Mouse (Mus musculus) heart, adult 2 months (tissue): ENCODE measurements around the gene Slc17a1. TPM values are rescaled to one million over a fixed set of nuclear protein-coding genes. Genes with fewer than 3 reads are reported as not detected.

Source experiments
- DNase-seq, 2 experiments: peaks; one replicate each; pipeline ENCODE4 v3.0.0; 2021
- H3K27ac ChIP-seq: fragments of 200-600 bp; 2 replicates; pipeline ENCODE4 v1.8.1; 2022
- H3K27me3 ChIP-seq: fragments of 200-500 bp; 2 replicates; pipeline ENCODE4 v1.6.1; 2012; ENCODE audit warnings: mild to moderate bottlenecking, low read length, inconsistent platforms, mixed read lengths; ENCODE audit not compliant: control insufficient read depth, insufficient read depth
- H3K36me3 ChIP-seq: fragments of 200-500 bp; 2 replicates; pipeline ENCODE4 v1.6.1; 2012; ENCODE audit warnings: low read length, inconsistent platforms; ENCODE audit not compliant: control insufficient read depth, insufficient read depth
- H3K4me1 ChIP-seq: fragments of 200-500 bp; 2 replicates; pipeline ENCODE4 v1.6.1; 2011; ENCODE audit warnings: low read length; ENCODE audit not compliant: control insufficient read depth, insufficient read depth
- H3K4me3 ChIP-seq: fragments of 200-600 bp; 2 replicates; pipeline ENCODE4 v1.8.1; 2022
- H3K79me2 ChIP-seq: fragments of 200-500 bp; replicated peaks from 2 replicates; pipeline ENCODE4 v1.6.1; 2012; ENCODE audit warnings: mild to moderate bottlenecking, inconsistent platforms, low read length, moderate library complexity, mixed read lengths; ENCODE audit not compliant: control insufficient read depth, insufficient read depth
- H3K9ac ChIP-seq: fragments of 200-500 bp; 2 replicates; pipeline ENCODE4 v1.6.1; 2012; ENCODE audit warnings: low read depth, mild to moderate bottlenecking, control low read depth, inconsistent platforms, low read length, mixed read lengths
- CTCF ChIP-seq: fragments of 200-600 bp; IDR thresholded peaks from 2 replicates; pipeline ENCODE4 v1.8.1; 2022; ENCODE audit warnings: antibody characterized with exemption, mild to moderate bottlenecking, moderate library complexity
- EP300 ChIP-seq: fragments of 200-500 bp; IDR thresholded peaks from 2 replicates; pipeline ENCODE4 v1.6.1; 2011; ENCODE audit warnings: low read depth, low read length, control low read depth; ENCODE audit not compliant: insufficient read depth
- POLR2A ChIP-seq: fragments of 200-500 bp; IDR thresholded peaks from 2 replicates; pipeline ENCODE4 v1.6.1; 2011; ENCODE audit warnings: mild to moderate bottlenecking, low read depth, low read length, control low read depth; ENCODE audit not compliant: insufficient read depth
- WGBS: fragments of 180-500 bp; shearing (Covaris S2); methylation state at CpG from one replicate; pipeline ENCODE4 v1.1.7; 2018; 5-methylcytosine and 5-hydroxymethylcytosine counted together
- intact Hi-C: fragments of 180-260 bp; cut with DNase I; formaldehyde crosslinking; loops from one replicate; pipeline ENCODE4 v1.15.1; 2025
- microRNA-seq, 2 experiments: library from miRNA; unstranded; fragments of <30 nt; microRNA quantifications; one replicate each; pipeline ENCODE4 v1.2.0; 2021
- polyA plus RNA-seq: library from polyadenylated mRNA; depleted of rRNA; stranded (reverse); fragments of >200 nt; gene quantifications from 2 replicates; pipeline ENCODE4 v1.2.3, GENCODE M21; 2012; rRNA removed
- total RNA-seq, 2 experiments: library from RNA; stranded (reverse); gene quantifications; 2 replicates each; pipeline ENCODE4 v1.2.3; 2021

Slc17a1 gene
- total and polyA plus RNA-seq, 3 experiments, result not detected

DNA sequence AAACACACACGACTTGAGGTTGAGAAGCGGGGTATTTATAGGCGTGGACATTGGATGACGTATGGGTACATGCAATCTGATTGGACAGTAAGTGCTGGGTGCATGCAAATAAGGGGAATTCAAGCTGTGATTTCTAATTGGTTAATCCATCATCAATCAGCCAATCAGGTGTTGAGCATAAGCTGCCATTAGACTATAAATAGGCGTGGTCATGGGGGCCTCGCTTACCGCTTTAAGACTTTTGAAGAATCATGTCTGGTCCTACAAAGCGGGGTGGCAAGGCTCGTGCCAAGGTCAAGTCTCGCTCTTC lies 66.6 kb downstream of the Slc17a1 start, which contains the start of gene Hist1h2aa:
Hist1h2aa (plus strand) TSS at position 252 of the 310 bp plus-strand sequence.
- TF ChIP-seq EP300 (no peak), POLR2A (no peak), CTCF (no peak)
- 87% methylated on average over 10 of the region's 10 CpGs for WGBS

DNA sequence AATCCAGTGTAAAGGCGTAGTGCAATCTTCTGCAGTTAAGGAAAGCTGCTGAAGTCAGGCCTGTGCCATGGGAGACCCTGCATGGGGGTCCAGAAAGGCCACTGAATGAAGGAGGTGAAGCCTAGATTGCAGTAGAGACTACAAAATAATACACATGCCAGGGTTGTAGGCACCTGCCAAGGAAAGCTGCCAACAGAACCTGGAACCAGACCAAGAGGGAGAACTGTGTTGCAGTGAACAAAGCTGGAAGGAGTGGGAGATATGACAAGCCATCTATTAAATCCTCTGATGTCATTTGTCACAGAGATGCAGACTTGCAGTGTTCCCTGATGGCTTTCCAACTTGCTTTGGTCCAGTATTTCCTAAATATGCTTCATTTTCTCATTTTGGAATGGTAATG lies 71.1 kb downstream of the Slc17a1 start:
- TF ChIP-seq EP300 (no peak), POLR2A (no peak), CTCF (no peak)
- H3K9ac ChIP-seq, result no peak overlapping the region
- no peaks in the 10 kb centered on the region for H3K79me2 ChIP-seq
- no peaks in the 10 kb centered on the region for H3K4me1 ChIP-seq
- H3K4me3 ChIP-seq, result no peak overlapping the region
- no peak overlapping the region for H3K27ac ChIP-seq
- H3K27me3 ChIP-seq, result no peaks in the 10 kb centered on the region
- intact Hi-C loops, result no loop called here
- no peak for DNase-seq
- WGBS, result 95% methylated on average over 1 of the region's 1 CpGs
- H3K36me3 ChIP-seq, result no peaks in the 10 kb centered on the region

More for the DNA sequence above, 66.6 kb downstream of the Slc17a1 start, which contains the start of gene Hist1h2aa:
- Histone ChIP-seq H3K79me2 (no peaks in the 10 kb centered on the region), H3K36me3 (no peaks in the 10 kb centered on the region), H3K4me3 (no peak within 1 kb of the TSS), H3K4me1 (no peaks in the 10 kb centered on the region), H3K27ac (no peak within 1 kb of the TSS), H3K9ac (no peak within 1 kb of the TSS), H3K27me3 (no peaks in the 10 kb centered on the region)
- DNase-seq, result no peak
- intact Hi-C loops, result no loop called here

DNA sequence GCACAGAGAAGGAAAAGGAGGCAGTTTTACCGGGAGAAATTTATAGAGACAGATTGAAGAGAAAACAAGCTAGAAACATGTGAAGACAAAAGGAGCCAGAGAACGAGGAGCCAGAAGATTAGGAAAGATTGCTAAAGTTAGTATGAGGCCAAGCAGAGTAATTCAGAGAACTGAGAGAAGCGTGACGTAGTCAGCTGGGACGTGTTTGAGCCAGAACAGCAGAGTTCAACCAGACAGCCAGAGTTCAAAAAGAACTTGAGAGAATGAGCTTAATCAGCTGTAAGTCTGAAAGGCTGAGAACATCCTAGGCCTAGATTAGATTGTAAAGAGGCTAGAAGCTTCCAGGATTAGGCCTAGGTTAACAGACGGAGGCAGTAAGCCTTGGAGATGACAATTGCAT lies 72.7 kb downstream of the Slc17a1 start:
- Histone ChIP-seq H3K9ac (no peak overlapping the region), H3K27ac (no peak overlapping the region), H3K4me3 (no peak overlapping the region), H3K79me2 (no peaks in the 10 kb centered on the region), H3K4me1 (no peaks in the 10 kb centered on the region), H3K27me3 (no peaks in the 10 kb centered on the region), H3K36me3 (no peaks in the 10 kb centered on the region)
- 53% methylated on average over 6 of the region's 6 CpGs for WGBS
- no peak for TF ChIP-seq EP300
- TF ChIP-seq CTCF, result no peak
- no peak for TF ChIP-seq POLR2A
- intact Hi-C loops, result no loop called here
- peak in 1 of 2 experiments; percentile 17 for DNase-seq

DNA sequence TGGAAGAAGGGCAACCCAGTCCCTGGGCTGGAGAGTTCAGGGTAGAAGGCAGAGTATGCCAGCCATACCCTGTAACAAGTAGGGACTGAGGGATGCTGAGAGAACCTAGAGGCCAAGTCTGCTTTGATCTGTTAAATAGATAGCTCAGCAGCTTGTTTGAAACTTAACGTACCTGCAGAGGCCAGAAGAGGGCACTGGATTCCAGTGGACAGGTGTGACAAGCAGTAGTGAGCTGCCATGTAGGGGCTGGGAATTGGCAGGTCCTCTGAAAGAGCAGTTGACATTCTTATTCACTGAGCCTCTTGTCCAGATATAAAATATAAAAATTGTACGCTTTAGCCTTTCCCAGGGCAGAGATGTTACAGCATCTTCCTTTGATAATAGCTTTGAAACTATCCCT lies 75.3 kb downstream of the Slc17a1 start:
- Histone ChIP-seq H3K4me1 (no peaks in the 10 kb centered on the region), H3K9ac (no peak overlapping the region), H3K36me3 (no peaks in the 10 kb centered on the region), H3K27me3 (no peaks in the 10 kb centered on the region), H3K79me2 (no peaks in the 10 kb centered on the region), H3K4me3 (no peak overlapping the region), H3K27ac (no peak overlapping the region)
- WGBS, result 59% methylated on average over 2 of the region's 2 CpGs
- TF ChIP-seq POLR2A (no peak), CTCF (no peak), EP300 (no peak)
- no peak for DNase-seq
- intact Hi-C loops, result no loop called here

Small RNAs within 50 kb of the gene (microRNA-seq; reads per million reads assigned to microRNA genes)
- 0 reads per million in 2 experiments for gene Gm44344

Other genes starting within 250 kb of the Slc17a1 start
- gene Hist1h2be, start 246.6 kb upstream of the Slc17a1 start, total RNA-seq, result 1 to 10 TPM; 8.8 to 9.8 TPM
- gene Hist1h2be, start 246.6 kb upstream of the Slc17a1 start, polyA plus RNA-seq, result 2.4 and 4.9 TPM in 2 replicates
- gene Hist1h1e, start 245.2 kb upstream of the Slc17a1 start, total RNA-seq, result 10 to 100 TPM; 20.4 to 28.8 TPM
- gene Hist1h1e, start 245.2 kb upstream of the Slc17a1 start, polyA plus RNA-seq, result 1.3 and 3.2 TPM in 2 replicates
- gene Hist1h2ac, start 183.8 kb upstream of the Slc17a1 start, total RNA-seq, result 1 to 10 TPM; 1.3 to 1.6 TPM
- 0.57 and 0.76 TPM in 2 replicates for gene Hist1h2ac, start 183.8 kb upstream of the Slc17a1 start, polyA plus RNA-seq
- gene Hist1h2bc, start 183.6 kb upstream of the Slc17a1 start, total RNA-seq, result 10 to 100 TPM; 73.4 to 78.7 TPM
- 119 and 135 TPM in 2 replicates for gene Hist1h2bc, start 183.6 kb upstream of the Slc17a1 start, polyA plus RNA-seq
- not detected for gene Hist1h1t, start 171.9 kb upstream of the Slc17a1 start, total RNA-seq
- not detected in 2 replicates for gene Hist1h1t, start 171.9 kb upstream of the Slc17a1 start, polyA plus RNA-seq
- gene Hist1h4c, start 169.3 kb upstream of the Slc17a1 start, total RNA-seq, result 10 to 100 TPM; 42.3 to 45.8 TPM
- gene Hist1h4c, start 169.3 kb upstream of the Slc17a1 start, polyA plus RNA-seq, result 1.5 and 3.2 TPM in 2 replicates
- gene Hfe, start 156.9 kb upstream of the Slc17a1 start, total RNA-seq, result 10 to 100 TPM; 58.9 to 62.8 TPM
- 16.8 and 21.1 TPM in 2 replicates for gene Hfe, start 156.9 kb upstream of the Slc17a1 start, polyA plus RNA-seq
- 100 to 1,000 TPM; 147 to 185 TPM for gene Hist1h1c, start 128.9 kb upstream of the Slc17a1 start, total RNA-seq
- 55.5 and 80.0 TPM in 2 replicates for gene Hist1h1c, start 128.9 kb upstream of the Slc17a1 start, polyA plus RNA-seq
- gene Hist1h3c, start 122.1 kb upstream of the Slc17a1 start, total RNA-seq, result 1 to 10 TPM in 1 of 2 experiments, not detected in 1; 2.5 TPM
- gene Hist1h3c, start 122.1 kb upstream of the Slc17a1 start, polyA plus RNA-seq, result 0.64 TPM in 1 of 2 replicates, not detected in the other
- gene Hist1h2bb, start 121.0 kb upstream of the Slc17a1 start, total RNA-seq, result 1 to 10 TPM; 3.2 to 4.9 TPM
- 0.47 and 0.76 TPM in 2 replicates for gene Hist1h2bb, start 121.0 kb upstream of the Slc17a1 start, polyA plus RNA-seq
- gene Hist1h2ab, start 116.6 kb upstream of the Slc17a1 start, total RNA-seq, result 1 to 10 TPM; 4.4 to 6.7 TPM
- gene Hist1h2ab, start 116.6 kb upstream of the Slc17a1 start, polyA plus RNA-seq, result 0.51 TPM in 1 of 2 replicates, not detected in the other
- gene Hist1h3b, start 115.5 kb upstream of the Slc17a1 start, total RNA-seq, result 1 to 10 TPM; 6.4 to 8.0 TPM
- gene Hist1h3b, start 115.5 kb upstream of the Slc17a1 start, polyA plus RNA-seq, result 1.7 TPM in 1 of 2 replicates, not detected in the other
- 10 to 100 TPM in 1 of 2 experiments, 1 to 10 TPM in 1; 4.9 to 11.3 TPM for gene Hist1h4b, start 110.7 kb upstream of the Slc17a1 start, total RNA-seq
- gene Hist1h4b, start 110.7 kb upstream of the Slc17a1 start, polyA plus RNA-seq, result 1.1 TPM in 1 of 2 replicates, not detected in the other
- gene Hist1h4a, start 106.5 kb upstream of the Slc17a1 start, total RNA-seq, result 1 to 10 TPM; 6.2 to 7.2 TPM
- 0.47 TPM in 1 of 2 replicates, not detected in the other for gene Hist1h4a, start 106.5 kb upstream of the Slc17a1 start, polyA plus RNA-seq
- gene Hist1h3a, start 105.4 kb upstream of the Slc17a1 start, total RNA-seq, result 1 to 10 TPM; 5.1 to 8.9 TPM
- not detected in 2 replicates for gene Hist1h3a, start 105.4 kb upstream of the Slc17a1 start, polyA plus RNA-seq
- gene Hist1h1a, start 104.1 kb upstream of the Slc17a1 start, total RNA-seq, result 1 to 10 TPM; 2.0 to 3.4 TPM
- 0.21 and 0.26 TPM in 2 replicates for gene Hist1h1a, start 104.1 kb upstream of the Slc17a1 start, polyA plus RNA-seq
- under 1 TPM in 1 of 2 experiments, not detected in 1; 0.11 TPM for gene Trim38, start 97.8 kb upstream of the Slc17a1 start, total RNA-seq
- gene Trim38, start 97.8 kb upstream of the Slc17a1 start, polyA plus RNA-seq, result 0.08 and 0.12 TPM in 2 replicates
- gene Slc17a2, start 60.8 kb upstream of the Slc17a1 start, total RNA-seq, result not detected
- gene Slc17a2, start 60.8 kb upstream of the Slc17a1 start, polyA plus RNA-seq, result 0.06 and 0.09 TPM in 2 replicates
- gene Slc17a3, start 28.3 kb upstream of the Slc17a1 start, total RNA-seq, result not detected
- not detected in 2 replicates for gene Slc17a3, start 28.3 kb upstream of the Slc17a1 start, polyA plus RNA-seq
- not detected for gene Slc17a4, start 47.3 kb downstream of the Slc17a1 start, total RNA-seq
- not detected in 2 replicates for gene Slc17a4, start 47.3 kb downstream of the Slc17a1 start, polyA plus RNA-seq
- gene Hist1h2ba, start 66.4 kb downstream of the Slc17a1 start, total RNA-seq, result not detected
- not detected in 2 replicates for gene Hist1h2ba, start 66.4 kb downstream of the Slc17a1 start, polyA plus RNA-seq
- gene Hist1h2aa, start 66.7 kb downstream of the Slc17a1 start, total RNA-seq, result not detected
- not detected in 2 replicates for gene Hist1h2aa, start 66.7 kb downstream of the Slc17a1 start, polyA plus RNA-seq
- not detected for gene Scgn, start 123.5 kb downstream of the Slc17a1 start, total RNA-seq
- gene Scgn, start 123.5 kb downstream of the Slc17a1 start, polyA plus RNA-seq, result not detected in 2 replicates